Mouse (Mus musculus) cortical plate, adult 2 months (tissue): ENCODE results near the gene Crybb1.

Experiments
- CTCF ChIP-seq: fragments of 200-500 bp; IDR thresholded peaks from 2 replicates; pipeline ENCODE4 v1.5.1; 2011; ENCODE audit warnings: mild to moderate bottlenecking, control low read depth, low read length; ENCODE audit not compliant: insufficient read depth; ENCODE audit errors: extremely low read depth
- POLR2A ChIP-seq: fragments of 200-500 bp; IDR thresholded peaks from 2 replicates; pipeline ENCODE4 v1.6.1; 2011; ENCODE audit warnings: mild to moderate bottlenecking, low read length, control low read depth; ENCODE audit not compliant: insufficient read depth; ENCODE audit errors: extremely low read depth

DNA sequence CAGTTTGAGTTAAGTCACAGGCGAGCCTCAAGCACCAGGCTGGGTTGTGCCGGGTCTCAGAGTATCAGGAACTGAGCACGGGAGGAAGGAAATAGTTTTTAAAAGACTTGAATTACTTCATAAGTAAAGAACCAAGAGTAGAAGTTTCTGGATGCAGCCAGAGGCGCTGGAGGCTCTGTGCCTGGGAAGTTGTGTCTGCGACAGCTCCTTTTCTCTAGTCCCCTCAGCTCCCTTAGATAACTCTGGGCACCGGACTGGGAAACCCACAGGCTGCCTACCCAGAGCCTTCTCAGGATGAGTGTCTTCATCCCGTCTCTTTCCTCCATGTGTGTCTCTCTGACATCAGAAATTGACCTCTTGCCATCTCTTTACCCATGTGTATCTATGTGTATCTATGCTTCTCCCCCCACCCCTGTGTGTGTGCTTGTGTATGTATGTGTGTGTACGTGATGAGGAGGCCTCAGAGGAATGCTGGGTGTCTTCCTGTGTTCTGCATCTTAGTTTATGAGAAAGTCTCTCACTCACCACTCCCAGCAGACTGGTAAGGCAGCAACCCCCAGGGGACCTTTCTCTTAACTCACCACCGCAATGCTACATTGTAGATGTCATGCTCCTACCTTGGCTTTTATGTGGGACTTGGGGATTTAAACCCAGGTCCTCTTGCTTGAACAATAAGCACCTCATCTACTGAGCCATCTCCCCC, 27.3 kb downstream of the Crybb1 start:
- TF ChIP-seq POLR2A (no peak), CTCF (no peak)
